Mouse (Mus musculus) WW6 (cell line): ENCODE results near the gene Ppm1h.
"Not testable (repeated sequence)": the region's sequence is repeated elsewhere in the genome, so short reads cannot be mapped to it uniquely, and the experiment has no call there.

Experiments used
- DNase-seq: peaks from one replicate; pipeline ENCODE4 v3.0.0-alpha.2; 2013; ENCODE audit warnings: low read depth, low spot score

Ppm1h gene

DNA sequence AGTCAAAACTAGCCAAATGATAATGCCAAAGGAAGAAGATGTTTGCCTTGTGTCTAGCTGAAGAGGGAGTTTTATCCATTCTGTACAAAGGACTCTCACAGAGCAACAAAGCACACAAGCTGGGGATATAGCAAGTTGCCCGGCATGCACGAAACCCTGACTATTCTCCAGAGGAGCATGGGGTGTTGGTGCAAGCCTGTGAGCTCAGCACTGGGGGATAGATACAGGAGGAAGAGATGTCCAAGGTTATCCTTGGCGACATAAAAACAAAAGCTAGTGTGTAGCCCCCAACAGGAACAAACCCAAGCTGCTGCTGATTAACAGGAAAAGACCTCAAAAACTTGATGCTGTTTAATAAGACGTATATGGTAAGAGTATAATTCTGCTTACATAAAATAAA is 247.7 kb downstream of the Ppm1h start:
- no peak for DNase-seq

DNA sequence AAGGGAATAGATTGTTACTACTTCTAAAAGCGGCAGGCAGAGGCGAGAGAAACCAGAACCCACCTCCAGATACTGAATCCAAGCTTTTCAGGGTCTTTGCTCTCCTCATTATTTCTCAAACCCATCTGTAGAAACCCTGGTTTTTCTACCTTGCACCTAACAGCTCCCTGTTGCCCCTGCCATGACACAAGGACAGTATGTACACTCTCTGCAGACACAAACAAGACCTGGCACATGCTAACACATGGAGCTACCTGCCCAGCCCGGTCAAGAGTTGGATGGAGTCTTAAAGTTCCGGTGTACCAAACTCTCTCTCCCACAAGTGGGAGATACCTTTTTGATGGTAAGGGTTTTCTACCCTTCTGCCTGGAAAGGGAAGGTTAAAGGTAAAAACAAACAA is 252.0 kb downstream of the Ppm1h start:
- DNase-seq: no peak

- no peak for DNase-seq
These were observed 252.8 kb downstream of the Ppm1h start for GRCm38 (mm10) chr10:122931193-122931832.

- no peak for DNase-seq
These were observed 253.4 kb downstream of the Ppm1h start for GRCm38 (mm10) chr10:122931851-122932550.

GRCm38 (mm10) chr10:122933053-122933838 is 254.7 kb downstream of the Ppm1h start:
- DNase-seq: no peak

GRCm38 (mm10) chr10:122935406-122935805 is 256.8 kb downstream of the Ppm1h start:
- not testable (repeated sequence) for DNase-seq

- DNase-seq: not testable (repeated sequence)
These were observed 258.8 kb downstream of the Ppm1h start for GRCm38 (mm10) chr10:122937380-122937779.

DNA sequence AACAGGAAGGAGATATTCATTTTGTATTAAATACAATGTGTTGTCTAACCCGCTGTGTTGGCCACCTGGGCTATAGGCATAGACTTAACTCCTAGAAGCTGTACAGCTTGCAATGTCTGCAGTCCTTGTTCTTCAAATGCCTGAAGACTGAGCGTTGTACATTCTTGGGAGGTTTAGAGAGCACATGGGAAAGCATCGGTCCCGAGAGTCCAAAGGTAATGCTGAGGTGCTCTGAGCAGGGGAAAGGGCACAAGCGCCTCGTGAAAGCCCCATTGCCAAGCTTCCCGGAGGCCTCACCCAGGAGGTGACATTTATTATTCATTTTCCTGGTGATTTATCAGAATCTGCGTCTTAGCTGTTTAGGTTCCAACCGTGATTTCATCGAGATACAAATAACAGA is 261.0 kb downstream of the Ppm1h start:
- DNase-seq: no peak

DNA sequence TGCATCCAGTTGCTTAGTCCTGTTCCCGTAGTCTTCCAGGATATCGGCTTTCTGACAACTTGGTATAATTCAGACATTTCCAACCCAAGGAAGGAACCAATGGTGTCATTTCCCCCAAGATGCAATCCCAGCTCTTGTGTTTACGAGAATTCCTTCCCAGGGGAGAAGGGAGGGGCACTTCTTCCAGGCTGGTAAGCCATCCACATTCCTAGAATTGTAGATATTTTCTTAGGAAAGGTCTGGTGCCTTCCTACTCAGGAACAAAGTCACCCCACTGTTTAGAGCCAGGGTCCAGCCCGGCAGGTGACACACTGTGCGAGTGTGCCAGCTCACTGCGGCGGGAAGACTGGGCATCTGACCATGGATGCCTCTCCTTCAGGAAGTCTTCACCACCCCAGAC is 264.2 kb downstream of the Ppm1h start:
- DNase-seq: no peak

DNA sequence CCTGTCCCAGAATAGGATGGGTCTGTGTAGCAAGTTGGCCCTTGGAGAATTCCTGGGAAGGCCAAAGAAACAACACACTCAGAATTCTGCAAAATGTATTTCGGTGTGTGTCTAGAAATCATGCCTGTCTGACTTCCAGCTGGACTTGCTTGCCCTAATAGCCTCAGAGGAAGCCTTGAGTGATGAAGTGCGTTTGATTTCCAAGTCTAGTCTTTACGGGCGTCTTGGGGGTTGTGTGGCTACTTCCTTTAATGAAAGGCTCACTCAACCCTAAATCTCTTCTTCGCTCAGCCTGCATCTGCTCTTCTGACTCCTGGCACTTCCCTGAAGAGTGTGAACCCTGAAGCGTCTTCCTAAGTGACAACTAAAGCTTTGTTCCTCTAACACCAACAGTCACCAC is 265.3 kb downstream of the Ppm1h start:
- no peak for DNase-seq

- no peak for DNase-seq
These were observed 266.3 kb downstream of the Ppm1h start for GRCm38 (mm10) chr10:122944888-122945287.

- no peak for DNase-seq
These were observed 272.4 kb downstream of the Ppm1h start for GRCm38 (mm10) chr10:122950966-122951365.

- DNase-seq: no peak
These were observed 275.0 kb downstream of the Ppm1h start for GRCm38 (mm10) chr10:122953576-122953975.

- DNase-seq: no peak
These were observed 279.4 kb downstream of the Ppm1h start for GRCm38 (mm10) chr10:122957918-122958317.

DNA sequence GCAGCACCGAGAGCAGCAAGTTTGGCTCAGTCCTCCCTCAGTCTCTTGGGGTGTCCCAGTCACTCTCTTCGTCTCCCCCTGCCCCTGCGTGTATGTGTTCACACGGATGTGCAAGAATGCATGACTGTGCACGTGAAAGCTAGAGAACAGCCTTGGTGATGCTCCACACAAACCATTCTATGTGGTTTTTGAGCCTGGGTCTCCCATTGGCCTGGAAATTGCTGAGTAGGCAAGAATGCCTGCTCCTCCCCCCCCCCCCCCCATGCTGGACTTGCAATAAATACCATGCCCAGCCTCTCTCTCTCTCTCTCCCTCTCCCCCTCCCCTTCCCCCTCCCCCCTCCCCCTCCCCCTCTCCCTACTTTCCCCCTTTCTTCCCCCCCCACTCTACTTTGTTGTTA is 280.1 kb downstream of the Ppm1h start:
- no peak for DNase-seq

DNA sequence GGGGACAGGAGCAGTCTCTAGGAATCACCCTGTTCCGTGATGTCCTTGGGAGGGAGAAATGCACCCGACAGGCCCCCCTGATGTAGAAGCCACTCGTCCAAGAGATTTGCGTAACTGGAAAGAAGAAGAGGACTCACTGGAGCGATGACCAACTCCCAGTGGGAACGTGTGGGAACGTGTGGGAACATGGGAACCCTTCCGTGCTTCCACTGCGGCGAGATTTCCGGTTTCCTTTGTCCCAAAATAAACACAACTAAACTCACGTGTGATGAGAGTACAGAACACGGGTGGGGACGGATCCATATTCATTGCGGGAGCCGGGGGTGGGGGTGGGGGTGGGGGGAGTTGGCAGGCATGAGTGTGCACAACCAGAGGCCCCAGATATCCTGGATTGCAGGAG is 281.7 kb downstream of the Ppm1h start:
- no peak for DNase-seq

DNA sequence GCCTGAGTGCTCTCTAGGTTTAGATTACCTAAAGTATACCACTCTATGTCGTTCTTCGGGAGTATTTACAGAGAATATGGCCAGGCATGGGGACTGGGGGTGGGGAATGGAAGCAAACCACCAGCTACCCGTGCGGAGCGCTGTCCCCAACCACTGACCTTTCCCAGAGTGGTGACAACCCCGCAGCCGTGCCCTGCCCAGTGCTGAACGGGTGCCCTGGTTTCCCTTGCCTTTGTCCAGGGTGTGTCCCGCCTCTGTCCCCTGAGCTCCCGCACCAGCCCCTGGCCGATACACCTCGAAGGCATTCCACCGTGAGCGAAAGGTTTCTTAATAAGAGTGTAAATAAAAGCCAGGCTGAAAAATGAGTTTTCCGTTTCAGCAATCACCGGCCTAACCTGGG is 282.2 kb downstream of the Ppm1h start:
- no peak for DNase-seq

DNA sequence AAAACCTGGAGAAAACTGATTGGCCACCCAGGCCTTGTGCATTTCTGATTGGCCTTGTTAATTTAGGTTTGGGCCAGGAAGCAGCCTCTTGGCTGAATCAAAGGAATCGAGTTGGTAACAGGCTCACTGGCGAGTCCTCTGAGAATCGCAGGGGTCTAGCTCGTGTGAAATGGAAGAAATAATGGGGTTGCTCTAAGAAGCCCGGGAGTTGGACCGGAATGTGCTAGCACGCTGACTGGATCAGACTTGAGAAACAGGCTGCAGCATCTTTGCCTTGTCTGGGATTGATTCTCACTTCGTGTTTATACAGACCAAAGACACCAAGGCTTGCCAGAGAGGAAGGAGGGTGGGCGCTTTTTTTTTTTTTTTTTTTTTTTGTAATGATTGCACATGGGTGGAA is 282.9 kb downstream of the Ppm1h start:
- no peak for DNase-seq

DNA sequence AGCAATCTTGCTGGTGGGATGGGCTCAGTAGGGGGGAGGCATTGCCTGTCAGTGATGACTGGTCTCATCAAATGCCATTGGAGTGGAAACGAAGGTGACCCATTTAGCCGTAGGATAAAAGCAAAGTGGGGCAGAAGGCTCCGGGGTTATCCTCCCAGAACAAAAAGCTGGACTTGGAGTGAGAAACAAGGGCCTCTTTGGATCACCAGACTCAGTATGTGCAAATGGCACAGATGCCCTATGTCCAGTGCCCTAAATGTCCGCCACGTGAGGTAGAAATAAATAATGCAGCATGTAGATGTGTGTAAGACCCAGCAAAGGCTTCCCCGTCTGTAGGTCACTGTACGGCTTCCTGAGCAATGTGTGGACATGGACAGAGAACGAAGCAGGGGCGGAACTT is 284.1 kb downstream of the Ppm1h start:
- DNase-seq: no peak

- DNase-seq: no peak
These were observed 285.1 kb downstream of the Ppm1h start for GRCm38 (mm10) chr10:122963463-122964240.

DNA sequence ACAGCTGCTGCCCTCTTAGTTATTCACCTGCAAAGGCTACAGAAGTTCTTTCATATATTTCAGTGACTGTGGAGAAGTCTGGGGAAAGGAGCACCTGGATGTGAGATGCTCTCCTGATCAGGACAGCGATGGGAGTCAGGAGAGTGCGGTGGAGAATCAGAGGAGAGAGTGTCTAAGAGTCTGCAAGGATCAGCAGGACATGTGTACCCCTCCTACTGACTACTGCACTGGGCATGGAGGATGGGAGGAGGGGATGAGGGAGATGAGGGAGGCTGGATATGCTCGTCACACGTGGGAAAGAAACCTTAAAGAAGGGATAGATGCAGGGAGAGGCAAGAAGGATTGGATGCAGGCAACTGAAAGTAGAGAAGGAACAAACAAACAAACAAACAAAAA is 285.7 kb downstream of the Ppm1h start:
- DNase-seq: no peak

DNA sequence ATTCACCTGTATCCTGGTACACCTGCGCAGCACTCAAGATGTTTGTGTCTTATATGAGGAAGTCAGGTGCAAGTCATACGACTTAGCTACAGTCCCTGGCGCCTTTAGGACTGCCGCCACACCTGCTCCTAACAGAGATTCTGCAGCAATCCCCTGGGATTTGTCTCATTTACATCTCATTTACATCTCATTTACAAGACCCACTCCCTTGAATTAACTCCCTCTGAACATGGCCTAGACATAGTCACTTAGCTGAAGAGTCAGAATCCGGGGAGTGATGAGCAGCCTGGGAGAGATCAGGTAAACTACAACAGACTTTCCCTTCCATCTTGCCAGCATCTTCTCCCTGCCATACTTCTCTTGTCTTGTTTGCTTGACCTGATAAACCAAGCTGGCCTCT is 287.1 kb downstream of the Ppm1h start:
- not testable (repeated sequence) for DNase-seq
